Mouse (Mus musculus) kidney, postnatal 14 days (tissue): ENCODE results near the gene Rpl23.
A peak's percentile ranks its signal among the peaks of the same experiment; 100 is the strongest.

ENCODE experiments used
- DNase-seq: peaks from one replicate; pipeline ENCODE4 v3.0.0; 2022; ENCODE audit warnings: mixed read lengths

Rpl23 gene

GRCm38 (mm10) chr11:97781832-97782563 lies at the start of gene Rpl23:
TSS of gene Rpl23 (minus strand) at chr11:97782437.
- peak; percentile 100 for DNase-seq

DNA sequence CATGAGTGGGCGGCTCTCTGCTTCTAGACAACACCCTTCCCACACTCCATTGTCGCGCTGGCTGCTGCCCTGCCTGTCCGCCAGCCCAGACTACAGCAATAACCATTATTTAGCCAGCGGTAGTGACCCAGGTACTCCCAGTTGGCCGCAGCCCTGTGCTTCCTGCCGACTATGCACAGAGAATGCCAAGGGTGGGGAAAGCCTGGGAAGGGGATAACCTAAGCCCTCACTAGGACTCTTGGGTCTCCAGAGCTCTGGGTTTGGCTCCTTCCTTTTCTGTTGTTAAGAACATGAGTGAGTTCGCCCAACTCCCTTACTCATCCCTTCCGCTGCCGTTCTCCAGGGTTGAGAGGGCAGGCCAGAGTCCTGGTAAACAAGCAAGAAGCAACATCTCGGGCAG lies 49.8 kb upstream of the Rpl23 start:
- DNase-seq: no peak

DNA sequence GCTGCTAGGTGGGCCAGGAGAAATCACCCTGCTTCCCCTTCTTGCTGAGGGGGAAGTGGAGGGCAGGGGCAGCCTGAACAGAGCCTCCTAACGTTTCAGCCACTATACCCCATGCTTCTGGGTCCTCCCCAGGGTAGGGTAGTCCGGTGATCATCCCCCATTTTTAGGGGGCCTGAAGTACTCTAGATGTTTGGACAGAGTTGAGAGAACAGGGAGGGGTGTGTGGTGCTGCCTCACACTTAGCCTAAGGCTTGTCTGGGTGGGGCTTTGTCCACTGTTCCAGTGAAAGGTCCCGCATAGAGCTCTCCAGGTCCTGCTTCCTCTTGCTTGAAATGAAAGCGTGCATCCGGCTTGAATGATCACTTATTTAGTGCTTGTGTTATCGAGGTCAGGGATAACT lies 48.3 kb upstream of the Rpl23 start:
- DNase-seq: no peak

GRCm38 (mm10) chr11:97829913-97830476 lies 47.8 kb upstream of the Rpl23 start:
- DNase-seq: no peak

DNA sequence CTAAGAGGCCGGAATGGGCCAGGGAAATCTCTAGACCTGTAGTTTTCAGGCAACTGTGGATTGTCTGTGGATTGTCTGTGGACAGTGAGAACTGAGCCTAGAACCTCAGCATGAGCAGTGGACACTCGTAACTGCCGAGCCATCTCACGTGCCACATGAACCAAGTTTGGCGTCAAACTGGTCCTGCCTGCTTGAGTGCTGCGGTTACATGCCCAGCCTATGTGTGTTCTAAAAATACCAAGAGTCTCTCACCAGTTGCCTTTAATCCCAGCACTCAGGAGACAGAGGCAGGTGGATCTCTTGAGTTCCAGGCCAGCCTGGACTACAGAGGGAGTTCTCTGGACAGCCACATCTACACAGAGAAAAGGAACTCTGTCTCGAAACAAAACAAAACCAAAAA lies 47.1 kb upstream of the Rpl23 start:
- DNase-seq: no peak

- no peak for DNase-seq
Measured at GRCm38 (mm10) chr11:97827654-97828053, 45.4 kb upstream of the Rpl23 start.

DNA sequence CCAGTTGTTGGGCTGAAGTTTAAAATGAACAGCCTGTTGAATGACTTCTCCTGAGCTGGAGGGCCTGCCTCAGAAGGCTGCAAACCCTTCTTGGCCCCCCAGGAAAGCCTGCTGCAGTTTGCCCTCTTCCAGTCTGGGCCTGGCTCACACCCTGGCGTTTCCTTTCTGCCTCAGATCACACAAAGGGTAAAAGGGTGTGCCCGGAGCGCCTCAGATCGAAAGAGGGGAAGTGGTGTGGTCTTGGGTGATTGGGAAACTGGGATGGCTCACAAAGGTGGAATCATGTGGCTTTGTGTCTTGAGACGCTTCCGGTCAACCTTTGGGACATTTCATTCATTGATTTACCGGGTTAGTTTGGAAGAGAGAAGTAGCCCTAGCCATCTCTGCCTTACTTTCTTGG lies 44.2 kb upstream of the Rpl23 start:
- DNase-seq: no peak

DNA sequence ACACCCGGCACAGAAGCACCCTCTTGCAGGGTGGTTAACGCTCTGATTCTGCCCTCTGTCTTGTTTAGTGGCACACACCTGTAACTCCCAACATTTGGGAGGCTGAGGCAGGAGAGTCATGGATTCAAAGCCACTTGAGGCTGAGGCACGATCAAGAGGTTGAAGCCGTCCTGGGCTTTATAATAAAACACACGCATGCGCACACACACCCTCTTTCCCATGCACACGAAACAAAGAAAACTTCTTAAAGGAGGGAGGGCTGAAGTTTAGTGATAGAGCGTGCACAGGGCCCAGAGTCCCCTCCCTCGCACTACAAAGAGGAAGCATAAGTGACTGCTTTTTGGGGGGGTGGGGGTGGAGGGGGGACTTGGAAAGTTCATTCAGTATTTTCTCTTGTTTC lies 43.7 kb upstream of the Rpl23 start:
- DNase-seq: no peak

DNA sequence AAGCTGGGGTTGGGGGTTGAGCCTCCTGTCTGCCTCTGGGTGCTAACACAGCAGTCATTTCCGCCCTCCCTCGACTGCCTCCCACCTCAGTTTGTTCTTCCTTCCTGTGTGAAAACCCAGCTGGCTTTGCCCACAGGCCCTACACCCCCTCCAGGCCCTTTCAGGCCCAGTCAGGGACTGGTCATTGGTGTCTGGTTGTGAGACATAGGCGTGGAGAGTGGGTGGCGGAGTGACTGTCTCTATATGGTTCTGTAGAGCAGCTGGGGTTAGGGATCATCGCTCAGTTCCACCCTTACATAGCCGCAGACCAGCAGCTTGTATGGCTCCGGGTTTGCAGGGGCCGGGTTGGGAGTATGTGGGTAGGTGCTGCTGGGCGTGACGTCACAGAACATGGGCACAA lies 43.1 kb upstream of the Rpl23 start:
- DNase-seq: no peak

GRCm38 (mm10) chr11:97824895-97825294 lies 42.7 kb upstream of the Rpl23 start:
- no peak for DNase-seq

DNA sequence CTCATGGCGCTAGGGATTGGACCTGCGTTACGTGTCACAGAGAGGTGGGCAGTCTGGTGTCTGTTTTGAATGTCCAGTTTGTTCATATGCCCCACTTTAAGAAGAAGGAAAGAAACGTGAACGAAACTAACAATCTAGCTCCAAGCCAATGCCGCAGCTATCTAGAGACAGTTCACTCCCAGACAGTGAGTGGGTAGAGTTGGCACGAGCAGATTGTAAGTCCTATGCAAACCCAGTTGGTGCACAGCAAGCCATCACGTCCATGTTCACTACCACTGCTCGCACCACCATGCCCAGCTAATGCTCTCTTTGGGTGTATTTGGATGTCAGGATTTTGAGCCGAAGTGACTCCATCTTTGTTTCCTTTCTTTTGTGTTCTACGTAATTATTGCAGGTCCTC lies 41.9 kb upstream of the Rpl23 start:
- DNase-seq: no peak

DNA sequence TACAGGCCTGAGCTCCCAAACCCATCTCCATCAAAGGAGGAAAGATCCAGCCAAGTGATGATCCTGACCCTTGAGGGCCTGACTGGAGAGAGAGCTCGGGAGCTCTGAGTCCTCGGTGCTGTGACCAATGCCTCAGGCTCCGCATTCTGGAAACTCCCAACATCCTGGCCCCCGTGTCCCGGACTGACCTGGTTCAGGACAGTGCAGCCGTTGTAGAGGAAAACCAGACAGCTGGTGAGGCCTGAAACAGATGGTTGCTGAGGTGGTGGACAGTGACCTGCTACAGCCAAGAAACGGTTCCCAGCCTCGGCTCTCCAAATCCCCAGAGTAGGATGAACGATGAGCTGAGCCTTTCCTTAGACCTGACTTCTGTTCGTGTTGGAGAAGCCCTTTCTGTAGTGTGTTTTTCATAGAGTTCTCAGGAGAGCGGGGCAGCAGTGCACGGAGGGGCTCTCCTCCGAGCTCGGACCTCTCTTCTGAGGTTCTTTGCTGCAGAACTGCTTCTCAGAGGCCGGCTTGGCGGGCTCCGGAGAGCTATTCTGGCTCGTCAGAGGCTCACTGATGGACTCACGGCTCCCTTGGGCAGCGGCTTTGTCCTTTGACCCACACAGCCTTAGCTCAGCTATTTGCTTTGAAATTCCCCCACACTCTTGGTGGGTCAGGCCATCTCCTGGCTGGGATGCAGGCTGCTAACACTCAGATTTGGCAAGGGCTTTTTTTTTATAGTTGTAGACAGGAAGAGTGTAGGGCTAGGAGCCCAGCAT lies 40.8 kb upstream of the Rpl23 start:
- no peak for DNase-seq

DNA sequence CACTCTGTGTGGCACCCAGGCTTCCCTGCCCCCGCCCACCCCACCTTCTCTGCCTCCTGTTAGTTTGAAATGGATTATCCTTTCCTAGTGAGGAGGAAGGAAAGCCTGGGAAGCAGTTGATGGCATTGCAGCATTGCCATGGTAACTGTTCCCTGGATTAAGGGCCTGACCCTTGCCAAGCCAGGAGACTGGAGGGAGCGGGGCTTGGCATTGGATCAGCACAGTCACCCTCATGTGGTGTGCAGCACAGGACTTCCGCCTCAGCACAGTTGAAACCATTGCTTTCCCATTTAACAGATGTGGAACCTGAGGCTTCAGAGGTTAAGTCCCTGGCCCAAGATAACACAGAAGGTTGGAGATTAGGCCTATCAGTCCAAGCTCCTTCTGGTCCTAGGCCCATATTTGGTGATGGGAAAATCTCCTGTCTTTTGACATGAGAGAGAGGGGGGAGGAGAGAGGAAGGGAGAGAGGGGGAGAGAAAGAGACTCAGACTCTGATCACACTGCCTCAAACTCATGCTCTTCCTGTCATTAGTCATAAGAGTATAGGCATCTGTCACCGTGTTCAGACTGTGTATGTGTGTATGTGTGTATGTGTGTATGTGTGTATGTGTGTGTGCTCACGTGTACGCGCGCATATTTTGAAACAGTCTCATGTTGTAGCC lies 39.3 kb upstream of the Rpl23 start:
- DNase-seq: no peak

GRCm38 (mm10) chr11:97820840-97821239 lies 38.6 kb upstream of the Rpl23 start:
- DNase-seq: peak; percentile 90

DNA sequence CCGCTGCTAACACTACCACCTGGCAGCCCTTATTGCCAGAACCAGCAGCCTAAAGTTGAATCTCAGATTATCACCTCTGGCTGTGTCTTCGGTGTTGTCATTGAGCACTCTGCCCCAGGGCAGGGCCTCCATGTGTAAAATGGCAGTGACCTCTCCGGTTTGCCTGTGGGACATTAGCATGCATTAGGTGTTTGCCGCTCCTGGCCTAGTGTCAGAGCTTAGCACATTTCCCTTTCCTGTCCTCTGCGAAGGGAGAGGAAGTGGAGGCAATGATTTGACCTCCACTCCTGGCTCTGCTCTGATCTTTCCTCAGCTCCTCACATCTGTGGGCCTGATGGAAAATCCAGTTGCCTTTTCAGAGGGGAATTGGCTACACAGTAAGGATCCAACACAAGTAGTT lies 37.7 kb upstream of the Rpl23 start:
- DNase-seq: no peak

DNA sequence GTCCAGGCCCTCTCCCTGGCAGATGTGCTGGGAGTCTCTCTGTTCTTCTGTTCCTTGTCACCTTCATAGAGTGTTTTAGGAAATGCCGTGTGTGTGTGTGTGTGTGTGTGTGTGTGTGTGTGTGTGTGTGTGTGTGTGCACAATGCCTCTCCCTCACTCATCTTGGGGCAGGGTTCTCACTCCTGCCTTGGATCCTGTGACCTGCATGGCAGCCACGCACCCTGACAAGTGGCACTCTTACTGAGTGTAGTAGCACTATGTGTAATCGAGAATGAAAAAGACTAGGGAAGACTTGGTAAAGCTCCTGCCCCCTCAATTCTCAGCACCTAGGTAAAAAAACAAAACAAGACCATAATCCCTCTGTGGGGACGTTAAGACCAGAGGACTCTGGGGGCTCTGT lies 36.9 kb upstream of the Rpl23 start:
- DNase-seq: no peak

- peak; percentile 61 for DNase-seq
Measured at GRCm38 (mm10) chr11:97818571-97818970, 36.3 kb upstream of the Rpl23 start.

- DNase-seq: no peak
Measured at GRCm38 (mm10) chr11:97818003-97818402, 35.8 kb upstream of the Rpl23 start.

DNA sequence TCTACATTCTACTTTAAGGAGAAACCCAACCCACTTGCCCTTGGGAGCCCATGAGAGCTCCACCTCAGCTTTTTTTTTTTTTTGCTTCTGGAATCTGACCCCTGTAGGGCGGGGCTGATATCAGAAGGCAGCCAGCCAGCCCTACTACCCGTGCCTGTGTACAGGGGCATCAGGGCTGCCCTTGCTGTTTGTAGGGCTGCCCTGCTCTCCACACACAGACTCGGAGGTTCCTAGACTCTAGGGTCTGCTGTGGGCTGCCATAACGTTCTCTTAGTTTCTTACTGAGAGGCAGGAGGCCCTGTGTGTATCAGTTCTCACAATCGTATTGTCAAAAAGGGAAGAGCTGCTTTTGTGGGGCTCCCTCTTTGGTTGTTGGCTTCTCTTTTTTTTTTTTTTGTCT lies 35.1 kb upstream of the Rpl23 start:
- DNase-seq: peak; percentile 78

- no peak for DNase-seq
Measured at GRCm38 (mm10) chr11:97816916-97817315, 34.7 kb upstream of the Rpl23 start.

GRCm38 (mm10) chr11:97816176-97816575 lies 33.9 kb upstream of the Rpl23 start:
- DNase-seq: no peak

GRCm38 (mm10) chr11:97815736-97816135 lies 33.5 kb upstream of the Rpl23 start:
- no peak for DNase-seq

GRCm38 (mm10) chr11:97813746-97814515 lies 31.7 kb upstream of the Rpl23 start:
- DNase-seq: peak; percentile 80
